Comparison of ENCODE assay signal across 9 mouse cellular contexts in the genomic region with DNA sequence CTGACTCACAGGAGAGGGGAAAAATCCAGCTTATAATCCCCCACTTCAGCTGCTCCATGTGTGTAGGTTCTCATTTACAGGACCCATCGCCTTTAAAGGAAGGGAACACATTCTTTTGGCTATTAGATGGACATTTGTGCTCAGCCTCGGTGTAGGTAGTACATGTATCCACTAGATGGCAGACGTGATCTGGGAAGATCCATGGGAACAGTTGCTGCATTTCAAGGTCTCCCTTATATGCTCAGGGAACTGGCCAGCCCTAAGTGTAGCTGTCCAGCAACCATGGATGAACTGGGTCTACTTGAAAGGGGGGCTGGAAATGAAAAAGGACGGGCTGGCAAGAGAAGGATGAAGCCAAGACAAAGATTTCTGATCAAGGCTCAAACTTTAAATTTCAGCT.
DNase-seq lines count a peak whose midpoint lies in the region; ATAC-seq lines count a peak whose summit lies in the region.
"Had no signal": no experiment of that assay in that cellular context is flagged by ENCODE, and none has a peak within 500 bp of the region (broad histone marks: within the 10 kb centered on the region; RNA-seq: fewer than 3 reads in every experiment).

No protein-coding gene starts in this region.

- no peak overlapping the region for H3K4me3 ChIP-seq in embryonic facial prominence, embryonic 11.5 days (ENCODE audit: low read depth, low read length)
- no peak overlapping the region for H3K4me3 ChIP-seq in hindbrain, embryonic 14.5 days (replicated peaks; ENCODE audit: low read length)
- H3K4me3 ChIP-seq: embryonic facial prominence, embryonic 13.5 days had no signal

- peak; percentile 1 for DNase-seq in A20 (ENCODE audit: low read depth, low spot score)
- peak; percentile 25 for DNase-seq in adrenal gland, adult 8-10 months
- DNase-seq in embryonic facial prominence, embryonic 11.5 days (ENCODE audit: low spot score), result peak; percentile 81
- DNase-seq in hindbrain, embryonic 14.5 days (ENCODE audit: low spot score), result peak; percentile 88
- peak; percentile 23 to 34 for DNase-seq in layer of hippocampus, postnatal 25 days (ENCODE audit: extremely low spot score in 1 of 2, low spot score in 1 of 2)
- DNase-seq in mesoderm, embryonic 11.5 days (ENCODE audit: low read depth, low spot score), result peak; percentile 79
- peak; percentile 31 for DNase-seq in right cerebral cortex, postnatal 4 days
- DNase-seq in spleen, adult 12 weeks (ENCODE audit: low spot score), result no peak

- H3K36me3 ChIP-seq in embryonic facial prominence, embryonic 11.5 days (replicated peaks; ENCODE audit: control insufficient read depth, insufficient read depth, low read depth, low read length), result no peaks in the 10 kb centered on the region
- no peaks in the 10 kb centered on the region for H3K36me3 ChIP-seq in hindbrain, embryonic 14.5 days (replicated peaks; ENCODE audit: control insufficient read depth, insufficient read depth)
- H3K36me3 ChIP-seq: embryonic facial prominence, embryonic 13.5 days had no signal

- no peaks in the 10 kb centered on the region for H3K9me3 ChIP-seq in embryonic facial prominence, embryonic 11.5 days (replicated peaks; ENCODE audit: control insufficient read depth, low read length)
- no peaks in the 10 kb centered on the region for H3K9me3 ChIP-seq in hindbrain, embryonic 14.5 days (ENCODE audit: control insufficient read depth, low read length)
- H3K9me3 ChIP-seq: embryonic facial prominence, embryonic 13.5 days had no signal

- no peak overlapping the region for H3K4me2 ChIP-seq in embryonic facial prominence, embryonic 11.5 days (ENCODE audit: low read depth, low read length)
- no peak overlapping the region for H3K4me2 ChIP-seq in hindbrain, embryonic 14.5 days (replicated peaks)
- H3K4me2 ChIP-seq: embryonic facial prominence, embryonic 13.5 days had no signal

- ATAC-seq in embryonic facial prominence, embryonic 11.5 days (replicated peaks; ENCODE audit: insufficient number of reproducible peaks, low FRiP score, low TSS enrichment, low read depth), result no peak; the same call in 1 of the 2 replicates
- ATAC-seq in hindbrain, embryonic 14.5 days (ENCODE audit: low FRiP score), result peak; percentile 89

- H3K9ac ChIP-seq in embryonic facial prominence, embryonic 11.5 days (replicated peaks; ENCODE audit: low read length), result no peak overlapping the region
- H3K9ac ChIP-seq in hindbrain, embryonic 14.5 days, result no peak overlapping the region
- H3K9ac ChIP-seq: embryonic facial prominence, embryonic 13.5 days had no signal

- WGBS in embryonic facial prominence, embryonic 11.5 days, result 17% methylated on average over 4 of the region's 4 CpGs
- 18% methylated on average over 4 of the region's 4 CpGs for WGBS in hindbrain, embryonic 14.5 days

- H3K27me3 ChIP-seq in embryonic facial prominence, embryonic 11.5 days (ENCODE audit: control insufficient read depth, insufficient read depth, low read length), result no peaks in the 10 kb centered on the region
- no peaks in the 10 kb centered on the region for H3K27me3 ChIP-seq in hindbrain, embryonic 14.5 days (ENCODE audit: control insufficient read depth, insufficient read depth, low read length)
- H3K27me3 ChIP-seq: embryonic facial prominence, embryonic 13.5 days had no signal

- no peak overlapping the region for H3K27ac ChIP-seq in embryonic facial prominence, embryonic 11.5 days (replicated peaks; ENCODE audit: low read depth, low read length)
- no peak overlapping the region for H3K27ac ChIP-seq in hindbrain, embryonic 14.5 days
- H3K27ac ChIP-seq: embryonic facial prominence, embryonic 13.5 days had no signal

- no peaks in the 10 kb centered on the region for H3K4me1 ChIP-seq in embryonic facial prominence, embryonic 11.5 days (ENCODE audit: control insufficient read depth, insufficient read depth, low read length)
- H3K4me1 ChIP-seq in hindbrain, embryonic 14.5 days (replicated peaks; ENCODE audit: control insufficient read depth, insufficient read depth, low read length), result no peaks in the 10 kb centered on the region
- H3K4me1 ChIP-seq: embryonic facial prominence, embryonic 13.5 days had no signal
